Mouse (Mus musculus): ENCODE measurements around the gene Elob. TPM values are rescaled to one million over a fixed set of nuclear protein-coding genes. Genes with fewer than 3 reads are reported as not detected.

Elob gene
- polyA plus RNA-seq, 2 experiments = 739 to 1,221 TPM

DNA sequence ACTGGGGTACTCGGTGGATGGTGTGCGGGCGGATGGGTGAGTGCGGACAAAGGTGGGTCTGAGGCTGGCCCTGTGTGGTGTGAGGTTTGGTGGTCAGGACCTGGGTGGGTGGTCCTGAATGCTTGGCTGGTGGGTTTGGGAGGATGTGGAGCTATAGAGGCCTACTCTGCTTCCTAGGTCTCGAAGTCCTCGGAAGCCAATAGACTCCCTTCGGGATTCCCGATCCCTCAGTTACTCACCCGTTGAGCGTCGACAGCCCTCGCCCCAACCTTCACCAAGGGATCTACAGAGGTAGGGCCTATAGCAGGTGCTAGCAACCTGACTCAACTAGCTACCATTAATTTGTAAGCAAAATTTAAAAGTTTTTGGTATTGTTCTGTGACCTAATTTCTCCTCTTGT lies 5.3 kb downstream of the Elob start:
- peaks cover 85% of the 10 kb centered on the region for H3K36me3 ChIP-seq (ENCODE audit: control insufficient read depth, insufficient read depth, low read length)

DNA sequence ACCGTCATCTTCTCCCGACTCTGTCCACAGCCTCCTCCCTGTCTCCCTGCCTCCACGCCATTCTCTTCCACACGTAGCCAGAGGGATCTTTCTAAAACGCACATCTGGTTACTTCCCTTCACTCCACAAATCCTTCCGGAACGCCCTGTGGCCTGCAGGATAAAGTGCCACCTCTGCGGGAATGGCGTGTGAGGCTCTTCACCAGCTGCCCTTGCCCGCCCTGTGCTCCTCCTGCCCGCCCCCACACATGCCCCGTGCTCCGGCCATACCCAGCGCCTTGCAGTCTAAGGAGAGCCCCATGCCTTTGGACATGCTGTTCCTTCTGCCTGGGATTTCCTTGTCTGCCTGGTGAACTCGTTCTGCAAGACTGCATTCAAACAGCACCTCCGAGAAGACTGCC lies 5.9 kb downstream of the Elob start:
- 83% methylated on average over 16 of the region's 16 CpGs for WGBS
- Histone ChIP-seq H3K36me3 (ENCODE audit: control insufficient read depth, insufficient read depth, low read length) (peaks cover 91% of the 10 kb centered on the region), H3K4me3 (replicated peaks; ENCODE audit: low read length) (no peak overlapping the region), H3K4me1 (ENCODE audit: control insufficient read depth, insufficient read depth, low read length) (peaks cover 11% of the 10 kb centered on the region), H3K27ac (replicated peaks; ENCODE audit: low read depth, low read length) (no peak overlapping the region), H3K9me3 (ENCODE audit: control insufficient read depth, low read length) (peaks cover 20% of the 10 kb centered on the region), H3K9ac (ENCODE audit: low read depth, low read length, severe bottlenecking) (no peak overlapping the region), H3K4me2 (replicated peaks; ENCODE audit: low read depth, low read length, severe bottlenecking) (no peak overlapping the region), H3K27me3 (ENCODE audit: control insufficient read depth, insufficient read depth, low read length) (no peaks in the 10 kb centered on the region)
- TF ChIP-seq POLR2A (IDR thresholded peaks at IDR 0.05; ENCODE audit: borderline replicate concordance, extremely low read depth, insufficient read depth, insufficient read length) = no peak
- DNase-seq (ENCODE audit: low spot score) (no peak), ATAC-seq (ENCODE audit: low FRiP score, low read depth) (no peak)

More for the DNA sequence above, 5.3 kb downstream of the Elob start:
- 94% methylated on average over 12 of the region's 12 CpGs for WGBS
- no peak for DNase-seq (ENCODE audit: low spot score)
- no peaks in the 10 kb centered on the region for H3K27me3 ChIP-seq (ENCODE audit: control insufficient read depth, insufficient read depth, low read length)
- H3K9ac ChIP-seq (ENCODE audit: low read depth, low read length, severe bottlenecking) = no peak overlapping the region
- H3K4me1 ChIP-seq (ENCODE audit: control insufficient read depth, insufficient read depth, low read length) = peaks cover 11% of the 10 kb centered on the region
- H3K27ac ChIP-seq (replicated peaks; ENCODE audit: low read depth, low read length) = no peak overlapping the region
- no peak overlapping the region for H3K4me2 ChIP-seq (replicated peaks; ENCODE audit: low read depth, low read length, severe bottlenecking)
- H3K9me3 ChIP-seq (ENCODE audit: control insufficient read depth, low read length) = peaks cover 14% of the 10 kb centered on the region
- no peak for TF ChIP-seq POLR2A (IDR thresholded peaks at IDR 0.05; ENCODE audit: borderline replicate concordance, extremely low read depth, insufficient read depth, insufficient read length)
- no peak for ATAC-seq (ENCODE audit: low FRiP score, low read depth)
- no peak overlapping the region for H3K4me3 ChIP-seq (replicated peaks; ENCODE audit: low read length)

DNA sequence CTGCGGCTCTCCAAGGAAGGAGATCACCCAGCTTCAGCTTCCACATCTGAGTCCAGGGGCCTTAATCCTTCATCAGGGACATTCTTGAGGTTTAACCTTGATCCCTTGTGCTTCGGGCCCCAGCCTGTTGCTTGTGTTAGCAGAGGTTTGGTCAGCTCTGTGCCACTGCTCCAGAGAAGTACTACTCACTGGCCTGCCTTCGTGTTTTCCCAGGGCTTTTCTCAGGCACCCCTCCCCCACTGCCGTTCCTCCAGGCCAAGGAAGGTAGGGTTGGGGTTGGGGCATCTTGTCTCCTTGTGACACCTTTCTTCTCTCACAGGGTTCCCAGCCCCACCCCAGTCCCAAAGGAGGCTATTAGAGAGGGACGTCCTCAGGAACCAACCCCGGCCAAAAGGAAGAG lies 6.8 kb downstream of the Elob start:
- Histone ChIP-seq H3K27me3 (ENCODE audit: control insufficient read depth, insufficient read depth, low read length) (no peaks in the 10 kb centered on the region), H3K9ac (ENCODE audit: low read depth, low read length, severe bottlenecking) (no peak overlapping the region), H3K4me2 (replicated peaks; ENCODE audit: low read depth, low read length, severe bottlenecking) (no peak overlapping the region), H3K4me3 (replicated peaks; ENCODE audit: low read length) (no peak overlapping the region), H3K9me3 (ENCODE audit: control insufficient read depth, low read length) (peaks cover 27% of the 10 kb centered on the region), H3K4me1 (ENCODE audit: control insufficient read depth, insufficient read depth, low read length) (peaks cover 1% of the 10 kb centered on the region; the same call in 1 of the 2 replicates), H3K36me3 (ENCODE audit: control insufficient read depth, insufficient read depth, low read length) (peaks cover 100% of the 10 kb centered on the region), H3K27ac (replicated peaks; ENCODE audit: low read depth, low read length) (no peak overlapping the region)
- ATAC-seq (ENCODE audit: low FRiP score, low read depth) (no peak), DNase-seq (ENCODE audit: low spot score) (no peak)
- no peak for TF ChIP-seq POLR2A (IDR thresholded peaks at IDR 0.05; ENCODE audit: borderline replicate concordance, extremely low read depth, insufficient read depth, insufficient read length)
- WGBS = 70% methylated on average over 6 of the region's 6 CpGs

DNA sequence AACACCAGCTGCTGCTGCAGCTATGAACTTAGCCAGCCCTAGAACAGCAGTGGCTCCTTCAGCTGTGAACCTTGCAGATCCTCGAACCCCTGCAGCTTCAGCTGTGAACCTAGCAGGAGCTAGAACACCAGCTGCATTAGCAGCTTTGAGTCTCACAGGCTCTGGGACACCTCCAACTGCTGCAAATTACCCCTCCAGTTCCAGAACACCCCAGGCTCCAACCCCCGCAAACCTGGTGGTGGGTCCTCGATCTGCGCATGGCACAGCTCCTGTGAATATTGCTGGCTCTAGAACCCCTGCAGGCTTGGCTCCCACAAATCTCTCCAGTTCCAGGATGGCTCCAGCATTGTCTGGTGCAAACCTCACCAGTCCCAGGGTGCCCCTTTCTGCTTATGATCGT lies 8.2 kb downstream of the Elob start:
- Histone ChIP-seq H3K27me3 (ENCODE audit: control insufficient read depth, insufficient read depth, low read length) (no peaks in the 10 kb centered on the region), H3K27ac (replicated peaks; ENCODE audit: low read depth, low read length) (no peak overlapping the region), H3K9ac (ENCODE audit: low read depth, low read length, severe bottlenecking) (no peak overlapping the region), H3K9me3 (ENCODE audit: control insufficient read depth, low read length) (peaks cover 39% of the 10 kb centered on the region), H3K4me2 (replicated peaks; ENCODE audit: low read depth, low read length, severe bottlenecking) (no peak overlapping the region), H3K4me1 (ENCODE audit: control insufficient read depth, insufficient read depth, low read length) (no peaks in the 10 kb centered on the region), H3K36me3 (ENCODE audit: control insufficient read depth, insufficient read depth, low read length) (peaks cover 100% of the 10 kb centered on the region), H3K4me3 (replicated peaks; ENCODE audit: low read length) (no peak overlapping the region)
- no peak for DNase-seq (ENCODE audit: low spot score)
- WGBS = 97% methylated on average over 5 of the region's 5 CpGs
- no peak for ATAC-seq (ENCODE audit: low FRiP score, low read depth)
- no peak for TF ChIP-seq POLR2A (IDR thresholded peaks at IDR 0.05; ENCODE audit: borderline replicate concordance, extremely low read depth, insufficient read depth, insufficient read length)

DNA sequence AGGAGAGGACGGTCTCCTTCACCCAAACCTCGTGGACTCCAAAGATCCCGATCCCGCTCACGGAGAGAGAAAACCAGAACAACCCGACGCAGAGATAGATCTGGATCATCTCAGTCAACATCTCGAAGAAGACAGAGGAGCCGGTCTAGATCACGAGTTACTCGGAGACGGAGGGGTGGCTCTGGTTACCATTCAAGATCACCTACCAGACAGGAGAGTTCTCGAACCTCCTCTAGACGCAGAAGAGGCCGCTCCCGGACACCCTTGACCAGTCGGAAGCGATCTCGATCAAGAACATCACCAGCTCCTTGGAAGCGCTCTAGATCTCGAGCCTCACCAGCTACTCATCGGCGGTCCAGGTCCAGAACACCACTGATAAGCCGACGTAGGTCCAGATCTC lies 9.7 kb downstream of the Elob start:
- H3K27ac ChIP-seq (replicated peaks; ENCODE audit: low read depth, low read length) = no peak overlapping the region
- no peak overlapping the region for H3K4me3 ChIP-seq (replicated peaks; ENCODE audit: low read length)
- H3K4me1 ChIP-seq (ENCODE audit: control insufficient read depth, insufficient read depth, low read length) = no peaks in the 10 kb centered on the region
- DNase-seq (ENCODE audit: low spot score) (no peak), ATAC-seq (ENCODE audit: low FRiP score, low read depth) (no peak)
- H3K4me2 ChIP-seq (replicated peaks; ENCODE audit: low read depth, low read length, severe bottlenecking) = no peak overlapping the region
- H3K9ac ChIP-seq (ENCODE audit: low read depth, low read length, severe bottlenecking) = no peak overlapping the region
- peaks cover 99% of the 10 kb centered on the region for H3K36me3 ChIP-seq (ENCODE audit: control insufficient read depth, insufficient read depth, low read length)
- WGBS = 97% methylated on average over 25 of the region's 25 CpGs
- H3K27me3 ChIP-seq (ENCODE audit: control insufficient read depth, insufficient read depth, low read length) = no peaks in the 10 kb centered on the region
- H3K9me3 ChIP-seq (ENCODE audit: control insufficient read depth, low read length) = peaks cover 49% of the 10 kb centered on the region
- TF ChIP-seq POLR2A (IDR thresholded peaks at IDR 0.05; ENCODE audit: borderline replicate concordance, extremely low read depth, insufficient read depth, insufficient read length) = no peak

DNA sequence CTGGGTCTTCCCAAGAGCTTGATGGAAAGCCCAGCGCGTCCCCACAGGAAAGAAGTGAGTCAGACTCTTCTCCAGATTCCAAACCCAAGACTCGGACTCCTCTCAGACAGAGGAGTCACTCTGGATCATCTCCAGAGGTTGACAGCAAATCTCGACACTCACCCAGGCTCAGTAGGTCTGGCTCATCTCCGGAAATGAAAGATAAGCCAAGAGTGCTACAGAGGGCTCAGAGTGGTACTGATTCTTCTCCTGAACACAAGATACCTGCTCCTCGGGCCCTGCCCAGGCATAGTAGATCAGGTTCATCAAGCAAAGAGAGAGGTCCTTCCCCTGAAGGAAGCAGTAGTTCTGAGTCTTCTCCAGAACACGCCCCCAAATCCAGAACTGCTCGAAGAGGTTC lies 10.4 kb downstream of the Elob start:
- DNase-seq (ENCODE audit: low spot score) = no peak
- WGBS = 98% methylated on average over 8 of the region's 8 CpGs
- peaks cover 49% of the 10 kb centered on the region for H3K9me3 ChIP-seq (ENCODE audit: control insufficient read depth, low read length)
- no peak overlapping the region for H3K9ac ChIP-seq (ENCODE audit: low read depth, low read length, severe bottlenecking)
- peaks cover 99% of the 10 kb centered on the region for H3K36me3 ChIP-seq (ENCODE audit: control insufficient read depth, insufficient read depth, low read length)
- no peak for ATAC-seq (ENCODE audit: low FRiP score, low read depth)
- no peak overlapping the region for H3K27ac ChIP-seq (replicated peaks; ENCODE audit: low read depth, low read length)
- no peaks in the 10 kb centered on the region for H3K4me1 ChIP-seq (ENCODE audit: control insufficient read depth, insufficient read depth, low read length)
- no peak overlapping the region for H3K4me2 ChIP-seq (replicated peaks; ENCODE audit: low read depth, low read length, severe bottlenecking)
- no peak overlapping the region for H3K4me3 ChIP-seq (replicated peaks; ENCODE audit: low read length)
- H3K27me3 ChIP-seq (ENCODE audit: control insufficient read depth, insufficient read depth, low read length) = no peaks in the 10 kb centered on the region
- no peak for TF ChIP-seq POLR2A (IDR thresholded peaks at IDR 0.05; ENCODE audit: borderline replicate concordance, extremely low read depth, insufficient read depth, insufficient read length)

All from limb, embryonic 14.5 days (tissue).